Mouse (Mus musculus) bone marrow, adult 2 months (tissue): ENCODE measurements around the gene Has3. TPM values are rescaled to one million over a fixed set of nuclear protein-coding genes. Genes with fewer than 3 reads are reported as not detected.

ENCODE experiments used
- H3K27ac ChIP-seq: fragments of 200-500 bp; 2 replicates; pipeline ENCODE4 v1.5.1; 2012; ENCODE audit warnings: low read depth, mild to moderate bottlenecking, control low read depth, inconsistent platforms, low read length; ENCODE audit not compliant: control insufficient read depth, poor library complexity, insufficient read depth
- H3K4me1 ChIP-seq: fragments of 200-500 bp; 2 replicates; pipeline ENCODE4 v1.6.1; 2011; ENCODE audit warnings: low read length; ENCODE audit not compliant: control insufficient read depth, insufficient read depth
- H3K4me3 ChIP-seq: fragments of 200-500 bp; replicated peaks from 2 replicates; pipeline ENCODE3; 2011; ENCODE audit warnings: mild to moderate bottlenecking, low read depth, low read length, control low read depth; ENCODE audit not compliant: control insufficient read depth
- CTCF ChIP-seq: fragments of 200-500 bp; IDR thresholded peaks from 2 replicates; pipeline ENCODE4 v1.5.1; 2011; ENCODE audit warnings: low read length, control low read depth; ENCODE audit not compliant: control insufficient read depth, insufficient read depth
- POLR2A ChIP-seq: fragments of 200-500 bp; IDR thresholded peaks from 2 replicates; pipeline ENCODE4 v1.6.1; 2011; ENCODE audit warnings: low read depth, mild to moderate bottlenecking, control low read depth, low read length, borderline replicate concordance; ENCODE audit not compliant: control insufficient read depth
- WGBS: fragments of 180-500 bp; shearing (Covaris S2); methylation state at CpG from one replicate; pipeline ENCODE4 v1.1.7; 2018; 5-methylcytosine and 5-hydroxymethylcytosine counted together
- polyA plus RNA-seq: library from polyadenylated mRNA; stranded (reverse); fragments of >200 nt; gene quantifications from 2 replicates; pipeline ENCODE4 v1.2.4, GENCODE M21; 2011; ENCODE audit warnings: low replicate concordance; ENCODE audit not compliant: missing spikeins, insufficient read depth, insufficient read length

Gene Has3
- polyA plus RNA-seq, 1 experiment, result not detected

- TF ChIP-seq POLR2A (no peak), CTCF (no peak)
- 73% methylated on average over 4 of the region's 4 CpGs for WGBS
- Histone ChIP-seq H3K4me3 (no peak overlapping the region), H3K4me1 (peaks cover 3% of the 10 kb centered on the region), H3K27ac (no peak overlapping the region)
Measured at GRCm38 (mm10) chr8:106933506-106934143, 63.6 kb downstream of the Has3 start.

Other genes with a start within 250 kb of the Has3 start
- gene Tango6, start 187.2 kb upstream of the Has3 start, polyA plus RNA-seq, result 1.7 and 3.2 TPM in 2 replicates
- gene Utp4, start 23.4 kb downstream of the Has3 start, polyA plus RNA-seq, result 7.0 and 18.9 TPM in 2 replicates
- 1.7 and 5.2 TPM in 2 replicates for gene Sntb2, start 65.5 kb downstream of the Has3 start, polyA plus RNA-seq
- gene Vps4a, start 161.0 kb downstream of the Has3 start, polyA plus RNA-seq, result 19.6 and 34.5 TPM in 2 replicates
- 2.9 and 8.9 TPM in 2 replicates for gene Pdf, start 178.4 kb downstream of the Has3 start, polyA plus RNA-seq
- gene Cog8, start 186.4 kb downstream of the Has3 start, polyA plus RNA-seq, result 8.4 and 14.6 TPM in 2 replicates
- 23.1 and 59.8 TPM in 2 replicates for gene Nip7, start 186.6 kb downstream of the Has3 start, polyA plus RNA-seq
- not detected in 2 replicates for gene Tmed6, start 195.4 kb downstream of the Has3 start, polyA plus RNA-seq
- gene Terf2, start 226.3 kb downstream of the Has3 start, polyA plus RNA-seq, result 24.3 and 24.7 TPM in 2 replicates